Mouse (Mus musculus) C2C12 (cell line): ENCODE results near the gene Mbd3. TPM values are rescaled to one million over a fixed set of nuclear protein-coding genes. Genes with fewer than 3 reads are reported as not detected.

Source experiments
- H3K27me3 ChIP-seq: one replicate; pipeline ENCODE4 v1.6.1; 2011; ENCODE audit not compliant: control insufficient read depth, insufficient read depth, insufficient read length
- H3K36me3 ChIP-seq: one replicate; pipeline ENCODE4 v1.6.1; 2011; ENCODE audit not compliant: control insufficient read depth, insufficient read depth
- H3K4me3 ChIP-seq: one replicate; pipeline ENCODE4 v1.5.1; 2011; ENCODE audit warnings: mild to moderate bottlenecking, control low read depth; ENCODE audit not compliant: poor library complexity, insufficient read depth, severe bottlenecking
- H3K79me2 ChIP-seq: one replicate; pipeline ENCODE4 v1.6.1; 2011; ENCODE audit not compliant: control insufficient read depth, insufficient read depth
- H3K79me3 ChIP-seq: one replicate; pipeline ENCODE4 v1.6.1; 2011; ENCODE audit warnings: low read depth, control low read depth
- H3ac ChIP-seq: one replicate; pipeline ENCODE3; 2011; ENCODE audit warnings: low read depth; ENCODE audit not compliant: control insufficient read depth, insufficient read length
- CEBPB ChIP-seq: IDR thresholded peaks from one replicate; pipeline ENCODE4 v1.6.1; 2011; ENCODE audit warnings: low read depth, mild to moderate bottlenecking, control low read depth, moderate library complexity
- CTCF ChIP-seq: IDR thresholded peaks from one replicate; pipeline ENCODE4 v1.5.1; 2011; ENCODE audit not compliant: control insufficient read depth, insufficient read depth, insufficient read length
- FOSL1 ChIP-seq: IDR thresholded peaks from one replicate; pipeline ENCODE4 v1.8.0; 2011; ENCODE audit warnings: mild to moderate bottlenecking, low read length; ENCODE audit not compliant: poor library complexity, insufficient read depth, severe bottlenecking
- MAX ChIP-seq: IDR thresholded peaks from one replicate; pipeline ENCODE4 v1.6.1; 2011; ENCODE audit warnings: mild to moderate bottlenecking, control low read depth
- MYOD1 ChIP-seq: IDR thresholded peaks from one replicate; pipeline ENCODE4 v1.6.1; 2011; ENCODE audit warnings: low read depth; ENCODE audit not compliant: control insufficient read depth, insufficient read length
- MYOG ChIP-seq: IDR thresholded peaks from one replicate; pipeline ENCODE4 v1.6.1; 2011; ENCODE audit not compliant: control insufficient read depth, insufficient read length; ENCODE audit errors: extremely low read depth
- USF1 ChIP-seq: IDR thresholded peaks from one replicate; pipeline ENCODE4 v1.6.1; 2011; ENCODE audit warnings: low read depth, mild to moderate bottlenecking, control low read depth, moderate library complexity
- long read RNA-seq, 2 experiments: library from polyadenylated mRNA; unstranded; transcript quantifications; one replicate each; pipeline ENCODE4 v2.0.0; 2019 to 2020
- polyA plus RNA-seq: library from polyadenylated mRNA; unstranded; fragments of >200 nt; fragmentation: generic; extraction: Trizol; gene quantifications from one replicate; pipeline ENCODE4 v1.2.1, GENCODE M21; 2012; ENCODE audit warnings: missing spikeins

The Mbd3 gene
- polyA plus RNA-seq, result 326 TPM
- long read RNA-seq, experiment 1, transcript Mbd3-204 (7 exons, 1,566 nt), result major isoform, 27 of 85 reads
- long read RNA-seq, experiment 1, partial matches to known transcripts, result 29 of 85 reads
- long read RNA-seq, experiment 1, other reads (novel, unspliced or antisense), result 16 of 85 reads
- long read RNA-seq, experiment 2, transcript Mbd3-203 (7 exons, 1,222 nt), result minor isoform, 6 of 131 reads
- long read RNA-seq, experiment 2, transcript Mbd3-201 (7 exons, 1,662 nt), result minor isoform, 11 of 131 reads
- long read RNA-seq, experiment 2, transcript Mbd3-204 (7 exons, 1,566 nt), result major isoform, 61 of 131 reads
- long read RNA-seq, experiment 2, partial matches to known transcripts, result 42 of 131 reads
- long read RNA-seq, experiment 2, other reads (novel, unspliced or antisense), result 10 of 131 reads

- TF ChIP-seq MYOD1 (peak; percentile 16), CEBPB (no peak)
- Histone ChIP-seq H3ac (peak within 1 kb of the TSS; percentile 76), H3K36me3 (peaks cover 62% of the 10 kb centered on the region), H3K4me3 (peak within 1 kb of the TSS; percentile 65), H3K27me3 (no peaks in the 10 kb centered on the region), H3K79me2 (peaks cover 54% of the 10 kb centered on the region), H3K79me3 (peaks cover 37% of the 10 kb centered on the region)
Measured at GRCm38 (mm10) chr10:80399191-80399972, at the start of gene Mbd3. Gene Mbd3, minus strand, starts transcription at chr10:80399550.

GRCm38 (mm10) chr10:80445898-80446601 is 46.7 kb upstream of the Mbd3 start:
- no peak overlapping the region for H3K4me3 ChIP-seq
- H3K79me2 ChIP-seq, result no peaks in the 10 kb centered on the region
- H3ac ChIP-seq, result no peak overlapping the region
- no peaks in the 10 kb centered on the region for H3K79me3 ChIP-seq
- peaks cover 17% of the 10 kb centered on the region for H3K27me3 ChIP-seq
- TF ChIP-seq MYOD1 (no peak), FOSL1 (no peak), MAX (no peak), CEBPB (no peak), CTCF (peak; percentile 91), MYOG (no peak), USF1 (no peak)
- H3K36me3 ChIP-seq, result no peaks in the 10 kb centered on the region

- Histone ChIP-seq H3K79me2 (no peaks in the 10 kb centered on the region), H3ac (no peak overlapping the region), H3K79me3 (no peaks in the 10 kb centered on the region), H3K27me3 (peaks cover 17% of the 10 kb centered on the region), H3K36me3 (no peaks in the 10 kb centered on the region), H3K4me3 (no peak overlapping the region)
- TF ChIP-seq CTCF (no peak), USF1 (no peak), MAX (no peak), CEBPB (no peak), MYOD1 (no peak), MYOG (no peak), FOSL1 (no peak)
Measured at GRCm38 (mm10) chr10:80445052-80445451, 45.7 kb upstream of the Mbd3 start.

DNA sequence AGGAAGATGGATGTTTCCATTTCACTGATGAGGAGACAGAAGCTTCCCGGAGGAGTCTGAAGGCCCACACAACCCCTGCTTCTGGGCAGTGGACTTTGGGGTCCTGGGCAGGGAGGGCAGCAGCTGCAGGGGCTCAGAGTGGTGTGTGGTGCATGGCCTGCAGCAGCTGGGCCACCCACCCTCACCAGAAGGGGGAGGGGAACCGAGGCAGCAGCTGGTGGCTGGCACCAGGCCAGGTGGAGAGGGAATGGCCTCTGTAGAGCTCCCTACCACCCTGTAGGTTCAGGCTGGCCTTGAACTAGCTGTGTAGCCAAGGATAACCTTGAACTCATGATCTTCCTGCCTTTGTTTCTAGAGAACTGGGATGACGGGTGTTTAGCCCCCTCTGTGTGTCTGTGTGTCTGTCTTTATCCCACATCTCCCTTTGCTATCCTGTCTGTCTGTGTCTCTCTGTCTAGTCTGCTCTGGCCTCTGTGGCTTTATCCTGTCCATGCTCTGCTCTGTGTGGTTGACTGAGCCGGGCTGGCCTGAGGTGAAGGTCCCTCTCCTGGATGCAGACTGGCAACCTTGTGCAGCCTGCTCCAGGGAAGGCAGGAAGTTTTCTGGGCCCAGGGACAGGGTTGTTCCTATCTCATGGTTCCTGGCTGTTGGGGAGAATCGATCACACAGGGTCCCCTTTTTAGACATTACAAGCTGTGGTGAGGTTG is 45.1 kb upstream of the Mbd3 start:
- H3ac ChIP-seq, result peak overlapping the region; percentile 13
- H3K4me3 ChIP-seq, result no peak overlapping the region
- no peaks in the 10 kb centered on the region for H3K79me3 ChIP-seq
- TF ChIP-seq MYOG (no peak), CTCF (no peak), MYOD1 (no peak), CEBPB (no peak), MAX (no peak), USF1 (no peak), FOSL1 (no peak)
- no peaks in the 10 kb centered on the region for H3K36me3 ChIP-seq
- no peaks in the 10 kb centered on the region for H3K79me2 ChIP-seq
- H3K27me3 ChIP-seq, result peaks cover 17% of the 10 kb centered on the region

- Histone ChIP-seq H3K36me3 (no peaks in the 10 kb centered on the region), H3K27me3 (peaks cover 17% of the 10 kb centered on the region)
Measured at GRCm38 (mm10) chr10:80443575-80444278, 44.4 kb upstream of the Mbd3 start.

More at GRCm38 (mm10) chr10:80443575-80444278, 44.4 kb upstream of the Mbd3 start:
- H3K79me3 ChIP-seq, result no peaks in the 10 kb centered on the region
- H3K79me2 ChIP-seq, result no peaks in the 10 kb centered on the region
- H3K4me3 ChIP-seq, result no peak overlapping the region
- TF ChIP-seq CTCF (no peak), MYOG (no peak), MYOD1 (no peak), USF1 (no peak), FOSL1 (no peak), MAX (no peak), CEBPB (no peak)
- H3ac ChIP-seq, result no peak overlapping the region
